Mouse (Mus musculus) heart, postnatal 10 days (tissue): ENCODE results near the gene Ovol2. TPM values are rescaled to one million over a fixed set of nuclear protein-coding genes. Genes with fewer than 3 reads are reported as not detected.
"Not testable (repeated sequence)": the region's sequence is repeated elsewhere in the genome, so short reads cannot be mapped to it uniquely, and the experiment has no call there.

Source experiments
- DNase-seq, 2 experiments: peaks; one replicate each; pipeline ENCODE4 v3.0.0; 2021
- intact Hi-C: fragments of 180-260 bp; cut with DNase I; formaldehyde crosslinking; loops from one replicate; pipeline ENCODE4 v1.15.1; 2025
- total RNA-seq, 2 experiments: library from RNA; stranded (reverse); gene quantifications; 2 replicates each; pipeline ENCODE4 v1.2.3; 2021

The Ovol2 gene
- total RNA-seq, result not detected

GRCm38 (mm10) chr2:144331401-144332302 is at the start of gene Ovol2:
Gene Ovol2 (minus strand): TSS chr2:144332146.
- intact Hi-C loops, result no loop called here
- peak in 1 of 2 experiments; percentile 14 for DNase-seq

- DNase-seq, result no peak
- intact Hi-C loops, result no loop called here
These were observed 49.8 kb upstream of the Ovol2 start for GRCm38 (mm10) chr2:144381741-144382140.

GRCm38 (mm10) chr2:144381293-144381692 is 49.3 kb upstream of the Ovol2 start:
- DNase-seq, result no peak
- intact Hi-C loops, result no loop called here

GRCm38 (mm10) chr2:144375063-144375703 is 43.2 kb upstream of the Ovol2 start:
- no peak for DNase-seq
- intact Hi-C loops, result no loop called here

- DNase-seq, result no peak
- intact Hi-C loops, result no loop called here
These were observed 41.1 kb upstream of the Ovol2 start for GRCm38 (mm10) chr2:144373063-144373462.

- intact Hi-C loops, result no loop called here
- no peak for DNase-seq
These were observed 39.6 kb upstream of the Ovol2 start for GRCm38 (mm10) chr2:144371566-144371965.

GRCm38 (mm10) chr2:144369511-144369910 is 37.6 kb upstream of the Ovol2 start:
- intact Hi-C loops, result no loop called here
- DNase-seq, result no peak

GRCm38 (mm10) chr2:144369020-144369421 is 37.1 kb upstream of the Ovol2 start:
- DNase-seq, result no peak
- intact Hi-C loops, result no loop called here

GRCm38 (mm10) chr2:144368400-144369019 is 36.6 kb upstream of the Ovol2 start, which contains the start of the genes Kat14 and Pet117:
Gene Kat14 (plus strand): TSS chr2:144368983.
Gene Pet117 (plus strand): TSS chr2:144368996.
- intact Hi-C loops, result no loop called here
- peak; percentile 98 for DNase-seq

- DNase-seq, result no peak
- intact Hi-C loops, result no loop called here
These were observed 20.9 kb upstream of the Ovol2 start for GRCm38 (mm10) chr2:144352843-144353242.

- no peak for DNase-seq
- intact Hi-C loops, result loop anchor here (5.0 kb wide), 1 partner anchor 104 kb away; no protein-coding TSS in a partner anchor
These were observed 16.6 kb upstream of the Ovol2 start for GRCm38 (mm10) chr2:144348525-144348924.

GRCm38 (mm10) chr2:144343158-144343557 is 11.2 kb upstream of the Ovol2 start:
- intact Hi-C loops, result no loop called here
- no peak for DNase-seq

GRCm38 (mm10) chr2:144338149-144338548 is 6.2 kb upstream of the Ovol2 start:
- intact Hi-C loops, DNase-seq: not testable (repeated sequence)

GRCm38 (mm10) chr2:144337701-144338100 is 5.8 kb upstream of the Ovol2 start:
- DNase-seq, result no peak
- intact Hi-C loops, result no loop called here

GRCm38 (mm10) chr2:144337230-144337629 is 5.3 kb upstream of the Ovol2 start:
- intact Hi-C loops, result no loop called here
- DNase-seq, result no peak

GRCm38 (mm10) chr2:144333138-144333842 is 1.3 kb upstream of the Ovol2 start:
- intact Hi-C loops, result no loop called here
- no peak for DNase-seq

- intact Hi-C loops, result no loop called here
These were observed 540 bp upstream of the Ovol2 start for GRCm38 (mm10) chr2:144332486-144332885.

GRCm38 (mm10) chr2:144330960-144331371 is 980 bp downstream of the Ovol2 start:
- intact Hi-C loops, result no loop called here
- DNase-seq, result peak; percentile 16 to 31

More at GRCm38 (mm10) chr2:144332486-144332885, 540 bp upstream of the Ovol2 start:
- DNase-seq, result no peak

- intact Hi-C loops, result no loop called here
- DNase-seq, result no peak
These were observed 1.5 kb downstream of the Ovol2 start for GRCm38 (mm10) chr2:144330352-144330959.

GRCm38 (mm10) chr2:144329937-144330336 is 2.0 kb downstream of the Ovol2 start:
- DNase-seq, result no peak
- intact Hi-C loops, result no loop called here
